Mouse (Mus musculus): ENCODE data around the gene Fbxl13.
"Not testable (repeated sequence)": the region's sequence is repeated elsewhere in the genome, so short reads cannot be mapped to it uniquely, and the experiment has no call there.

Fbxl13 gene

GRCm38 (mm10) chr5:21656912-21657311, 11.5 kb upstream of the Fbxl13 start:
- DNase-seq = no peak

GRCm38 (mm10) chr5:21651885-21652612, 6.6 kb upstream of the Fbxl13 start:
- DNase-seq = no peak

- DNase-seq = no peak
Observed at GRCm38 (mm10) chr5:21650736-21651135, 5.3 kb upstream of the Fbxl13 start.

GRCm38 (mm10) chr5:21646133-21646491, 678 bp upstream of the Fbxl13 start:
- no peak for DNase-seq

GRCm38 (mm10) chr5:21644891-21645438, 469 bp downstream of the Fbxl13 start:
- no peak for DNase-seq

- DNase-seq = no peak
Observed at GRCm38 (mm10) chr5:21643606-21644005, 1.8 kb downstream of the Fbxl13 start.

GRCm38 (mm10) chr5:21640961-21641360, 4.5 kb downstream of the Fbxl13 start:
- DNase-seq = peak; percentile 70

GRCm38 (mm10) chr5:21625916-21626315, 19.5 kb downstream of the Fbxl13 start:
- DNase-seq = no peak

- DNase-seq = no peak
Observed at GRCm38 (mm10) chr5:21616450-21617009, 28.9 kb downstream of the Fbxl13 start.

- not testable (repeated sequence) for DNase-seq
Observed at GRCm38 (mm10) chr5:21614299-21614698, 31.1 kb downstream of the Fbxl13 start.

- DNase-seq = no peak
Observed at GRCm38 (mm10) chr5:21610996-21611395, 34.4 kb downstream of the Fbxl13 start.

GRCm38 (mm10) chr5:21608311-21609304, 36.8 kb downstream of the Fbxl13 start:
- DNase-seq = peak; percentile 40

GRCm38 (mm10) chr5:21605936-21606335, 39.5 kb downstream of the Fbxl13 start:
- DNase-seq = no peak

- DNase-seq = no peak
Observed at GRCm38 (mm10) chr5:21599961-21600360, 45.5 kb downstream of the Fbxl13 start.

- not testable (repeated sequence) for DNase-seq
Observed at GRCm38 (mm10) chr5:21599536-21599935, 45.9 kb downstream of the Fbxl13 start.

GRCm38 (mm10) chr5:21593201-21593709, 52.2 kb downstream of the Fbxl13 start:
- DNase-seq = no peak

GRCm38 (mm10) chr5:21592106-21592505, 53.3 kb downstream of the Fbxl13 start:
- DNase-seq = no peak

- no peak for DNase-seq
Observed at GRCm38 (mm10) chr5:21588220-21588619, 57.2 kb downstream of the Fbxl13 start.

GRCm38 (mm10) chr5:21587683-21588082, 57.8 kb downstream of the Fbxl13 start:
- no peak for DNase-seq

- DNase-seq = no peak
Observed at GRCm38 (mm10) chr5:21586763-21587162, 58.7 kb downstream of the Fbxl13 start.

GRCm38 (mm10) chr5:21578136-21578535, 67.3 kb downstream of the Fbxl13 start:
- no peak for DNase-seq

GRCm38 (mm10) chr5:21575210-21575550, 70.3 kb downstream of the Fbxl13 start:
- no peak for DNase-seq
